Mouse (Mus musculus) natural killer cell, adult 2 months (primary cell): ENCODE measurements around the gene Ptprf.

Experiments used
- DNase-seq, 2 experiments: peaks; one replicate each; pipeline ENCODE4 v3.0.0; 2022; ENCODE audit warnings: low spot score in 2 of 2

Gene Ptprf

GRCm38 (mm10) chr4:118214891-118215290 is 76.3 kb downstream of the Ptprf start:
- no peak for DNase-seq

GRCm38 (mm10) chr4:118206918-118207640 is 84.1 kb downstream of the Ptprf start:
- DNase-seq = no peak

GRCm38 (mm10) chr4:118205906-118206305 is 85.3 kb downstream of the Ptprf start:
- DNase-seq = no peak

GRCm38 (mm10) chr4:118199093-118199492 is 92.1 kb downstream of the Ptprf start:
- no peak for DNase-seq

- no peak for DNase-seq
These were observed 92.6 kb downstream of the Ptprf start for GRCm38 (mm10) chr4:118198606-118199005.

- no peak for DNase-seq
These were observed 95.0 kb downstream of the Ptprf start for GRCm38 (mm10) chr4:118196185-118196584.

GRCm38 (mm10) chr4:118180301-118181080 is 110.7 kb downstream of the Ptprf start:
- DNase-seq = no peak

GRCm38 (mm10) chr4:118179467-118180300 is 111.5 kb downstream of the Ptprf start, which contains the start of gene Kdm4a:
Gene Kdm4a, minus strand, starts transcription at chr4:118180043.
- DNase-seq = peak; percentile 92

- DNase-seq = no peak
These were observed 112.2 kb downstream of the Ptprf start for GRCm38 (mm10) chr4:118178952-118179466.

- DNase-seq = no peak
These were observed 118.7 kb downstream of the Ptprf start for GRCm38 (mm10) chr4:118172461-118172860.

GRCm38 (mm10) chr4:118171006-118171405 is 120.2 kb downstream of the Ptprf start:
- peak in 1 of 2 experiments; percentile 22 for DNase-seq

- DNase-seq = no peak
These were observed 129.1 kb downstream of the Ptprf start for GRCm38 (mm10) chr4:118162123-118162522.
